Mouse (Mus musculus) embryonic facial prominence, embryonic 15.5 days (tissue): Measurements from ENCODE around the gene Slc35a5. TPM values are rescaled to one million over a fixed set of nuclear protein-coding genes. Genes with fewer than 3 reads are reported as not detected.

Source experiments
- ATAC-seq: fragments of 200-750 bp; cut with Nextera tagmentation; 2 replicates; pipeline ENCODE4 v1.8.0; 2017; ENCODE audit warnings: low read depth, moderate TSS enrichment; ENCODE audit not compliant: insufficient number of reproducible peaks, low FRiP score, low TSS enrichment
- H3K27ac ChIP-seq: fragments of 300-500 bp; sonication (generic); replicated peaks from 2 replicates; pipeline ENCODE4 v1.5.1; 2015; ENCODE audit warnings: mild to moderate bottlenecking, inconsistent platforms
- H3K27me3 ChIP-seq: fragments of 300-500 bp; sonication (generic); 2 replicates; pipeline ENCODE4 v1.6.1; 2015; ENCODE audit warnings: inconsistent platforms
- H3K36me3 ChIP-seq: fragments of 300-500 bp; sonication (generic); 2 replicates; pipeline ENCODE4 v1.6.1; 2015; ENCODE audit warnings: mild to moderate bottlenecking, inconsistent platforms
- H3K4me1 ChIP-seq: fragments of 300-500 bp; sonication (generic); 2 replicates; pipeline ENCODE4 v1.6.1; 2015; ENCODE audit warnings: inconsistent platforms
- H3K4me2 ChIP-seq: fragments of 300-500 bp; sonication (generic); replicated peaks from 2 replicates; pipeline ENCODE4 v1.6.1; 2015; ENCODE audit warnings: mild to moderate bottlenecking, inconsistent platforms
- H3K4me3 ChIP-seq: fragments of 300-500 bp; sonication (generic); replicated peaks from 2 replicates; pipeline ENCODE4 v1.5.1; 2015; ENCODE audit warnings: mild to moderate bottlenecking, inconsistent platforms
- H3K9ac ChIP-seq: fragments of 300-500 bp; sonication (generic); 2 replicates; pipeline ENCODE4 v1.6.1; 2015; ENCODE audit warnings: inconsistent platforms
- H3K9me3 ChIP-seq: fragments of 300-500 bp; sonication (generic); replicated peaks from 2 replicates; pipeline ENCODE4 v1.6.1; 2016; ENCODE audit warnings: inconsistent platforms
- WGBS: fragments of 180-500 bp; shearing (Covaris S2); methylation state at CpG from one replicate; pipeline ENCODE4 v1.1.7; 2015; 5-methylcytosine and 5-hydroxymethylcytosine counted together
- polyA plus RNA-seq: library from polyadenylated mRNA; unstranded; fragments of >200 nt; fragmentation: Nextera tagmentation; extraction: Ambion mirVana; gene quantifications from 2 replicates; pipeline ENCODE4 v1.2.1, GENCODE M21; 2015

Gene Slc35a5
- 16.8 and 17.0 TPM in 2 replicates for polyA plus RNA-seq

DNA sequence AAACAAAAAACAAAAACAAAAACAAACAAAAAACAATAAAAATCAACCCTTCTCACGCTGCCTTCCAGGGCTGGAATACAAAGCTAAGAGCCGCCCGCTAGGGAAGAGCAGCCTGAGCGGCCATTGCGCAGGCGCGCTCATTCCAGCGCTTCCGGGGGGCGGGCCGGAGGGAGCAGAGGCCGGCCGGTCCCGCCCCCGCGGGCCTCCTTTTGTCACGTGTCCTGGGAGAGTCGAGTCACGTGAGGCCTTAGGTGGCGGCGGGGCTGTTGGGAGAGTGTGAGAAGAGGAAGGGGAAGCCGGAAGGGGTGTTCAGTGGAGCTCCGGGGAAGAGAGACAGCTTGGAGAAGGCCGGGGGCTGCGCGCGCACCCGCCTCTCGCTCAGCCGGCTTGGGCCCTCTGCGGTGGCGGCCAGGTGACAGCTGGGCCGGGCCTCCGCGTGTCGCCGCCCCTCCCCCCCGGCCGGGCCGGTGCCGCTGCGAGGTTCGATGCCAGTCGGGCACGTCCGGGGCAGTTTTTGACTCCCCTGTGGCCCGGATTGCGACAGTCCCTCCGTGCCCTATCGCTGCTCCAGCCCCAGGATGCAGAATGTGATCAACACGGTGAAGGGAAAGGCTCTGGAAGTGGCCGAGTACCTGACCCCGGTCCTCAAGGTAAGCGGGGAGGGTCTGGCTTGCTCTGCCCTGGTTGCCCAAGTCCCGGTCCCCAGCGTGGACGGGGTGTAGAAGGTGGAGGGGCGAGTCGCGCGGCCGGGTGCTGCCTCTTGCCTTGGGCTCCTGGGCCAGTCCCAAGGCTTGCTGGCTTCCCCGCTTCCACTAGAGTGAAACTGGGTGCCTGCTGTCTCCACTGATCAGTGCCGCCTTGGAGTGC is at the start of gene Slc35a5, which contains the start of gene Atg3:
Slc35a5 (minus strand) TSS at position 185 of the 867 bp plus-strand sequence.
Atg3 (plus strand) TSS at position 264 of the 867 bp plus-strand sequence.
- Histone ChIP-seq H3K4me1 (peaks cover 14% of the 10 kb centered on the region), H3K36me3 (0 out of 2 replicates have a peak, but pooled peaks cover 3% of the 10 kb centered on the region), H3K4me3 (peak within 1 kb of the TSS; percentile 98), H3K9me3 (no peaks in the 10 kb centered on the region), H3K4me2 (peak within 1 kb of the TSS; percentile 82), H3K9ac (peak within 1 kb of the TSS; percentile 93), H3K27ac (peak within 1 kb of the TSS; percentile 97), H3K27me3 (no peaks in the 10 kb centered on the region)
- WGBS = under 1% methylated on average over 59 of the region's 64 CpGs
- ATAC-seq = peak; percentile 99

DNA sequence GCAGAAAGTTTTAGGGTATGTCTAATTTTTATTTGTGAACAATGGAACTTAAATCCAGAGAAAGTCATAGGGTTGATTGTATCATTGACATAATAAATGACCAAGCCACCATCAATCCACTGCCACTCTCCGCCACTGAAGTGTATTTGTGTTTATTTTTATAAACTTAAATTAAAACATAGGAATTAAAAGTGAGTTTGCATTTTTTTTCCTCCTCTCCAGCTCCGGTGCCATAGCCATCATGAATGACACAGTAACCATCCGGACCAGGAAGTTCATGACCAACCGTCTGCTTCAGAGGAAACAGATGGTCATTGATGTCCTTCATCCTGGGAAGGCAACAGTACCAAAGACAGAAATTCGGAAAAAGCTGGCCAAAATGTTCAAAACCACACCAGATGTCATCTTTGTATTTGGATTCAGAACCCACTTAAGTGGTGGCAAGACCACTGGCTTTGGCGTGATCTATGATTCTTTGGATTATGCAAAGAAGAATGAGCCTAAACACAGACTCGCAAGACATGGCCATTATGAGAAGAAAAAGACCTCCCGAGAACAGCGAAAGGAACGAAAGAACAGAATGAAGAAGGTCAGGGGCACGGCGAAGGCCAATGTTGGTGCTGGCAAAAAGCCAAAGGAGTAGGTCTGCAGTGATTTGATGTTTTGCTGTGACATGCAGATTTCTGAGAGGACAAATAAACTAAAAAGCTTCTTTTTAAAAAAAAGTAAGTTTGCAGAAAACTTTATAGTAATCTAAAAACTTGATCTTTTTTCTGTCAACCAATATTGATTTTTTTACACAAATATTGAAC is 46.6 kb upstream of the Slc35a5 start:
- Histone ChIP-seq H3K27me3 (no peaks in the 10 kb centered on the region), H3K9ac (no peak overlapping the region), H3K27ac (no peak overlapping the region), H3K4me2 (no peak overlapping the region), H3K4me1 (no peaks in the 10 kb centered on the region), H3K9me3 (no peaks in the 10 kb centered on the region), H3K4me3 (no peak overlapping the region), H3K36me3 (no peaks in the 10 kb centered on the region)
- WGBS = 82% methylated on average over 12 of the region's 12 CpGs
- no peak for ATAC-seq

DNA sequence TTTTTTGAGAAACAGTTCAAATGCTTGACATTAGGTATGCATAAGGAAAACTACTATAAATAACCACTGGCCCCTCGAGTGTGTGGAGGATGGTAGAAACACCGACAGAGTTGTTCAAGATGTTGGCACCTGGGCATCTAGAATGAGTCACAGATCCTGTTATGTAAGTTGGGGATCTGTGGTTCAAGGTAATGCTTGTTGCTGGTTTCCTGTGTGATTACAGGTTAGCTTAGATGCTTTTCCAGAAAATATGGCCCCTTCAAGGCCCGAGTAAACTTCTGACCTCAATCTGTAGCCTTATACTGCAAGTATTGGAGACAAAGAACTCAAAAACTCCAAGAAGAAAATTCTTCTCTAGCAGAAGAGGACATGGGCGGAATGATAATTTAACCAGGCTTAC is 45.9 kb upstream of the Slc35a5 start:
- no peak overlapping the region for H3K9ac ChIP-seq
- WGBS = 76% methylated on average over 4 of the region's 4 CpGs
- no peaks in the 10 kb centered on the region for H3K36me3 ChIP-seq
- H3K27me3 ChIP-seq = no peaks in the 10 kb centered on the region
- H3K4me1 ChIP-seq = no peaks in the 10 kb centered on the region
- no peak overlapping the region for H3K4me3 ChIP-seq
- no peak for ATAC-seq
- H3K27ac ChIP-seq = no peak overlapping the region
- no peak overlapping the region for H3K4me2 ChIP-seq
- H3K9me3 ChIP-seq = no peaks in the 10 kb centered on the region

DNA sequence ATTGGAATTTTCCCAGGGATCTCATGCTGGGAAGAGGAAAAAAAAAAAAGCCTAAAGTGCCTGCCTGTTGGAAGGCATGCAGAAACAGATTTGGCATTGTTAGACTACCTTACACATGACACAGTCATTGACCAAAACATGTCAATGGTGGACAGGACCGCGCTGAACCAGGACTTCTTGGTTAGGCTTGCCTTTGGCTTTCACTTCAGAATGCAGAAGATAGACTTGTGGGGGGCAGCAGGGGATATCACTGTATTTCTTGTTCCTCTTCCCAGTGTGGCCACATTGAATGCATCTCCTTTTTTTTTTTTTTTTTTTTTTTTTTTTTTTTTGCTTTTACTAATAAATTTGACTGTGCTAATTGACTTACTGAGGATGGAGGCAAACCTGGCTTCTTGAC is 42.9 kb upstream of the Slc35a5 start:
- H3K27me3 ChIP-seq = no peaks in the 10 kb centered on the region
- H3K4me2 ChIP-seq = no peak overlapping the region
- no peak overlapping the region for H3K27ac ChIP-seq
- H3K36me3 ChIP-seq = no peaks in the 10 kb centered on the region
- H3K4me3 ChIP-seq = no peak overlapping the region
- 94% methylated on average over 2 of the region's 2 CpGs for WGBS
- no peaks in the 10 kb centered on the region for H3K9me3 ChIP-seq
- H3K4me1 ChIP-seq = no peaks in the 10 kb centered on the region
- H3K9ac ChIP-seq = no peak overlapping the region
- no peak for ATAC-seq

DNA sequence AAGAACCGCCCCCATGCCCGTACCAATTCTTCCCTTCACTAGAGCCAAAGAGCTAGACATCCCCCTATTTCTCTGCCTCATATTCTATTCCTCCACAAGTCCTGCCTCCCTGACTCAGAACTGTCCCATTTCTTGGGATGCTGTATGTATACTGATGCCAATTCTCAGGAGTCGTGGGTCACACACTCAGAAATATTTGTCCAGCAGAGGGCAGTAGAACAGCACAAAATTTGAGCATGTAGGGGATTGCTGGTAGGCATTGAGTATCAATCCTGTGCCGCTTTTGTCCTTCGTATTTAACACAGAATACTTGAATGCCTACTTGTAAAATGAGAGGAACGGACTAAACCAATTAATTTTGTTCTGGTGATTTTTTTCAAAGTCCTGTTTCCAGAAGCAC is 38.3 kb upstream of the Slc35a5 start:
- Histone ChIP-seq H3K9me3 (no peaks in the 10 kb centered on the region), H3K27ac (no peak overlapping the region), H3K9ac (no peak overlapping the region), H3K4me2 (no peak overlapping the region), H3K27me3 (no peaks in the 10 kb centered on the region), H3K4me3 (no peak overlapping the region), H3K36me3 (no peaks in the 10 kb centered on the region), H3K4me1 (no peaks in the 10 kb centered on the region)
- no peak; the same call in 1 of the 2 replicates for ATAC-seq
- WGBS = 30% methylated on average over 6 of the region's 6 CpGs

DNA sequence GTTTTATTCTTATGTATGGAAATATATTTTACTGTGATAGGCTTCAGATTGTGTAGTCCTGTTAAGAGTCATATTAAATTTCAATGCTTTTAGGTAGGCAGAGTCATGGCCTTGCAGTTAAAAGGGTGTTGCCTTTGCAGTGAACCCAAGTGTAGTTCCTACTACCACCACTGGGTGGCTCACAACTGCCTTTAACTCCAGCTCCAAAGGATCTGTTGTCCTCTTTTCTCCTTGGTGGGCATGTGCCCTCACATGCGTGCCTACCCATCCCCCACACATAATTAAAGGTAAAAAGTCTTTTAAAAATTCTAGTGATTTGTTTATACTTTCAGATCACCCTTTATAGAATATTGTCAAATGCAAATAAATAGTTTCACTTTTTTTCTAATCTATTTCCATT is 34.1 kb upstream of the Slc35a5 start:
- H3K36me3 ChIP-seq = 0 out of 2 replicates have a peak, but pooled peaks cover 4% of the 10 kb centered on the region
- no peak overlapping the region for H3K4me2 ChIP-seq
- no peaks in the 10 kb centered on the region for H3K9me3 ChIP-seq
- 3% methylated on average over 1 of the region's 1 CpGs for WGBS
- no peaks in the 10 kb centered on the region for H3K27me3 ChIP-seq
- H3K4me3 ChIP-seq = no peak overlapping the region
- no peaks in the 10 kb centered on the region for H3K4me1 ChIP-seq
- no peak overlapping the region for H3K27ac ChIP-seq
- H3K9ac ChIP-seq = no peak overlapping the region
- no peak for ATAC-seq

DNA sequence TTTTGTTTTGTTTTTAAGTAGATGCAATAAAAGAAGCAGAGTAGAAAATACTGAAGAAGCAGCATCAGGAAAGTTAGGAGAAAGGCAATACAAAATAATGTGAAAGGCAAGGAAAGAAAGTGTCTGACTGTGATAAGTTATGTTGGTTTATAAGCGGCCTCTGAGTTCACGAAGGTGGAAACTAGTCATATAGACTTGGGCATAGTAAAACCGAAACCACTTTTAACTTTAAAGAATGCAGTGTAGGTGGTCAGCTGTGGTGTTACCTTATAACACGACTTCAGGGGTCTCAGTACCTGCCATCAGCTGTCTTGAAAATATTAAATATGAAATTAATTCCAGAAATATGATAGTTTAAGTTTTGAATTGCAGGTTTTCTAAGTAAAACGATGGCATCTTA is 23.3 kb upstream of the Slc35a5 start:
- H3K9ac ChIP-seq = no peak overlapping the region
- ATAC-seq = no peak
- 90% methylated on average over 5 of the region's 5 CpGs for WGBS

DNA sequence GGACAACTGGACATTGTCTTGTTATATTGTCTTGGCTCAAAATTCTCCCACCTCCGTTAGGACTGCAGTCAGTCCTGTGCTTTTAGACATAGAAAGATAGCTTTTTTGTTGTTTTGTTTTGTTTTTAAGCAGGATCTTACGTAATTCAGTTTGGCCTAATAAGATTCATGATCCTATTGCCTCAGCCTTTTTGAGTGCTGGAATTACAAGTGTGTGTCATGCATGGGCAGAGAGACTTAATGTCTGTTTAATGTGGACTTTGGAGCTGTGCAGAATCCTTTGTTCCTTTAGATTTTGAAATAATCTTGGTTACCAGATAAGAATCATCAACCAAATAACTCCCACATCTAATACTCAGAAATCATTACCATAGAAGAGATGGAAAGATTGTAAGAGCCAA is 20.0 kb upstream of the Slc35a5 start:
- no peaks in the 10 kb centered on the region for H3K27me3 ChIP-seq
- WGBS = 93% methylated on average over 2 of the region's 2 CpGs
- no peak for ATAC-seq

More for the DNA sequence above, 23.3 kb upstream of the Slc35a5 start:
- no peak overlapping the region for H3K27ac ChIP-seq
- H3K36me3 ChIP-seq = peaks cover 20% of the 10 kb centered on the region
- H3K4me1 ChIP-seq = no peaks in the 10 kb centered on the region
- H3K27me3 ChIP-seq = no peaks in the 10 kb centered on the region
- H3K4me2 ChIP-seq = no peak overlapping the region
- H3K9me3 ChIP-seq = no peaks in the 10 kb centered on the region
- H3K4me3 ChIP-seq = no peak overlapping the region

DNA sequence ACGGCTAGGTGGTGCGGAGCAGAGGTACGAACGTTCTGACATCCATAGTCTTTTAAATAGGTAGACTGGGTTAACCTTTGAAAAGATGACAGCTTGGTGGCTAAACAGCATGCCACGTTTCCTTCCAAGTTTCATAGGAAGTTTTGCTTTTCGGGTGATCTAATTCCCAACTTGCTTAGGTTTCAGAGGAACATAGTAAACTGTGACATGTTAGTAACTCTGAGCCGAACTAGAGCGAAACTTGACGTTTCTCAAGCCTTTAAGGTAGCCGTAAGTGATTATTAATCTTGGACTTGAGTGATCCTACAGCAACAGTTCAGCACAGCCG is 847 bp upstream of the Slc35a5 start:
- no peak for ATAC-seq
- no peaks in the 10 kb centered on the region for H3K27me3 ChIP-seq
- 4% methylated on average over 11 of the region's 11 CpGs for WGBS
- peak overlapping the region; percentile 93 for H3K9ac ChIP-seq
- peaks cover 14% of the 10 kb centered on the region for H3K4me1 ChIP-seq
- H3K4me2 ChIP-seq = peak overlapping the region; percentile 82
- H3K27ac ChIP-seq = peak overlapping the region; percentile 97
- H3K4me3 ChIP-seq = peak overlapping the region; percentile 98
- H3K36me3 ChIP-seq = 0 out of 2 replicates have a peak, but pooled peaks cover 3% of the 10 kb centered on the region
- no peaks in the 10 kb centered on the region for H3K9me3 ChIP-seq

More for the DNA sequence above, 20.0 kb upstream of the Slc35a5 start:
- Histone ChIP-seq H3K4me3 (no peak overlapping the region), H3K9ac (no peak overlapping the region), H3K4me2 (no peak overlapping the region), H3K36me3 (peaks cover 14% of the 10 kb centered on the region; the same call in 1 of the 2 replicates), H3K27ac (no peak overlapping the region), H3K9me3 (no peaks in the 10 kb centered on the region), H3K4me1 (no peaks in the 10 kb centered on the region)

DNA sequence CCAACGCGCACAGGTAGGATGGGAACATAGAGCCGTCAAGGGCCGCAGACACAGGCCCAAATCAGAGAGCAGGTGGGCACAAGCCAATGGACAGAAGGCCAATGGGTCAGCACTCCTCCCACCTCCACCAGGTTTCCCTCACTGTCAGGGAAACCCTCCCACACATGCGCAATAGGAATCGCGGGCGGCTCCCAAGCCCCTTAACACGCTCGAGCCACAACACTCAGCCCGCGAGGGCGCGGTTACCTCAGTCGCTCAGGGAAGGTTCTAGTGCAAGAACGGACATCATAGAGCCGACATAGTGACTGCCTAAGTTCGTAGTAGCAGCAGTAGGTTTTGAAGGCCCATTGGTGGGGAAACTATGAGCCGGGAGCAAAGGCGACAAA is 377 bp downstream of the Slc35a5 start:
- peaks cover 14% of the 10 kb centered on the region for H3K4me1 ChIP-seq
- WGBS = 1% methylated on average over 20 of the region's 20 CpGs
- H3K9ac ChIP-seq = peak overlapping the region; percentile 72
- H3K4me2 ChIP-seq = peak overlapping the region; percentile 82
- peak overlapping the region; percentile 98 for H3K4me3 ChIP-seq
- no peaks in the 10 kb centered on the region for H3K9me3 ChIP-seq
- H3K27me3 ChIP-seq = no peaks in the 10 kb centered on the region
- peak overlapping the region; percentile 97 for H3K27ac ChIP-seq
- ATAC-seq = peak; percentile 77
- H3K36me3 ChIP-seq = no peaks in the 10 kb centered on the region

DNA sequence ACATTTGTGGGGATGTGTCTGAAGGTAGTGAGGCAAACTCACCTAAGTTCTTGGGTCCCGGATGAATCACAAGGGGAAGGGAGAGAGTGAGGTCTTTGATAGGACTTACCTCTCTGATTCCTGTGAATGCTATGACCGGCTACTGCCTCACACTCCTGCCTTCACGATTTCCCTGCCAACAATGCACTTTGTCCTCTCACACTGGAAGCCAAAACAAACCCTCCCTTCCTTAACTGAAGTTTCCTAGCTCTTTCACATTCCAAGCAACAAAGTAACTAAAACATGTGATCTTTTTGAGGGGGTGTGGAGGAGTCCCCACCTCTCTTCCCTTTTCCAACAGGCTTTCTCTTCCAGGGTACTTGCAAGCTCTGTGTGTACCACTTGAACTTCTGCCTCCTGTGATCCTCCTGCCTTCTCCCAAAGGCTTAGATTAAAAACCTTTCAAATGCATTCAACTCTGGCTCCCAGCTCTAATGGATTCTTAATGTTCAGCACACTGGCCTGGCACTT is 3.7 kb downstream of the Slc35a5 start:
- no peak for ATAC-seq

More for the DNA sequence above, 3.7 kb downstream of the Slc35a5 start:
- Histone ChIP-seq H3K27me3 (no peaks in the 10 kb centered on the region), H3K27ac (no peak overlapping the region), H3K4me3 (no peak overlapping the region), H3K4me2 (no peak overlapping the region), H3K9me3 (no peaks in the 10 kb centered on the region), H3K4me1 (peaks cover 13% of the 10 kb centered on the region), H3K9ac (no peak overlapping the region), H3K36me3 (peaks cover 7% of the 10 kb centered on the region)
- WGBS = 81% methylated on average over 3 of the region's 3 CpGs
